Mouse (Mus musculus): Measurements from ENCODE around the gene Bco2. TPM values are rescaled to one million over a fixed set of nuclear protein-coding genes. Genes with fewer than 3 reads are reported as not detected.

Gene Bco2
- polyA plus RNA-seq, 1 experiment: 0.70 TPM

- 34% methylated on average over 7 of the region's 7 CpGs for WGBS
- Histone ChIP-seq H3K4me1 (ENCODE audit: control insufficient read depth, insufficient read depth, low read length) (no peaks in the 10 kb centered on the region), H3K4me3 (replicated peaks; ENCODE audit: extremely low read depth, low read depth, low read length) (no peak overlapping the region)
- DNase-seq: no peak
- no peak for TF ChIP-seq CTCF (IDR thresholded peaks at IDR 0.05; ENCODE audit: insufficient read depth, low read length)
- no peak for TF ChIP-seq POLR2A (IDR thresholded peaks at IDR 0.05; ENCODE audit: borderline replicate concordance, extremely low read depth, low read depth, low read length)
Observed at GRCm38 (mm10) chr9:50540170-50540569, 14.8 kb downstream of the Bco2 start.

DNA sequence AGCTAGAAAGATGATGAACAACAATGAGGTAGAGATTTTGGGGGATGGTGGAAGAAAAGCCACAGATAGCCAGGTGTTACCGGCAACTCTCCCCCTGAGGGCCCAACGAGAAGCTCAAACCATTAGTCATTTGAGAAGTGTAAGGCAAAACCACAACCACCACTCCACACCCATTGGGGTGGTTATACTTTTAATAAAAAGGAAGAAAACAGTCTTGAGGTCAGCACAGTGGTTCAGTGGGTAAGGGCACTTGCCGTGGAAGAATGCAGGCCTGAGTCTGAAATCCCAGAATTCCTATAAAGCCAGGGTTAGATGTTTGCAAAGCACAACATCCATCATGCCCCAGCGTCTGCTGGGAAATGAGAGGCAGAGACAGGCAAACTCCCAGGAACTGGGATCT, 17.7 kb downstream of the Bco2 start:
- Histone ChIP-seq H3K4me3 (replicated peaks; ENCODE audit: extremely low read depth, low read depth, low read length) (no peak overlapping the region), H3K4me1 (ENCODE audit: control insufficient read depth, insufficient read depth, low read length) (no peaks in the 10 kb centered on the region)
- no peak for DNase-seq
- WGBS: 66% methylated on average over 4 of the region's 4 CpGs
- no peak for TF ChIP-seq POLR2A (IDR thresholded peaks at IDR 0.05; ENCODE audit: borderline replicate concordance, extremely low read depth, low read depth, low read length)
- TF ChIP-seq CTCF (IDR thresholded peaks at IDR 0.05; ENCODE audit: insufficient read depth, low read length): no peak

GRCm38 (mm10) chr9:50536603-50537135, 18.3 kb downstream of the Bco2 start:
- WGBS: 54% methylated on average over 7 of the region's 7 CpGs
- no peak for DNase-seq
- no peak for TF ChIP-seq POLR2A (IDR thresholded peaks at IDR 0.05; ENCODE audit: borderline replicate concordance, extremely low read depth, low read depth, low read length)

DNA sequence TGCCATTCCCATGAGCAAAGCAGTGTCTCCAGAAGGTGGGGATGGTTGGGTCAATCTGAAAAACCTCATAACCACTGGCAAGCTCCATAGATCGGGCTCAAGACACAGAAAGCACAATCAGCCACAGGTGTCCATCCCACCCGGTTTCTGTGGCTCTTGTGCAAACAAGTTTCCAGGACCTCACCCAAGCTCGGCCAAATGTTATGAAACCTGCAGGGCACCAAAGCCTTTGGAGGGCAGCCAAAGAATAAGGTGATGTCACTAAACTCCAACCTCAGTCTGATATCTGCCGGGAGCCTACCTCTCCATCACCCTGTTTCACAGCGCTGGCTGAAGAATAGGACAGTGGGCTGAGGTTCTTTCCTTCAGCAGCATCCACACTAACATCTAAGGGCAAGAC, 19.1 kb downstream of the Bco2 start:
- Histone ChIP-seq H3K4me3 (replicated peaks; ENCODE audit: extremely low read depth, low read depth, low read length) (no peak overlapping the region), H3K4me1 (ENCODE audit: control insufficient read depth, insufficient read depth, low read length) (no peaks in the 10 kb centered on the region)
- 55% methylated on average over 5 of the region's 5 CpGs for WGBS
- no peak for TF ChIP-seq POLR2A (IDR thresholded peaks at IDR 0.05; ENCODE audit: borderline replicate concordance, extremely low read depth, low read depth, low read length)
- TF ChIP-seq CTCF (IDR thresholded peaks at IDR 0.05; ENCODE audit: insufficient read depth, low read length): no peak
- DNase-seq: no peak

More at GRCm38 (mm10) chr9:50536603-50537135, 18.3 kb downstream of the Bco2 start:
- no peak overlapping the region for H3K4me3 ChIP-seq (replicated peaks; ENCODE audit: extremely low read depth, low read depth, low read length)
- no peaks in the 10 kb centered on the region for H3K4me1 ChIP-seq (ENCODE audit: control insufficient read depth, insufficient read depth, low read length)

- no peaks in the 10 kb centered on the region for H3K4me1 ChIP-seq (ENCODE audit: control insufficient read depth, insufficient read depth, low read length)
- WGBS: 71% methylated on average over 3 of the region's 3 CpGs
- TF ChIP-seq CTCF (IDR thresholded peaks at IDR 0.05; ENCODE audit: insufficient read depth, low read length) (no peak), POLR2A (IDR thresholded peaks at IDR 0.05; ENCODE audit: borderline replicate concordance, extremely low read depth, low read depth, low read length) (no peak)
- no peak overlapping the region for H3K4me3 ChIP-seq (replicated peaks; ENCODE audit: extremely low read depth, low read depth, low read length)
- no peak for DNase-seq
Observed at GRCm38 (mm10) chr9:50533791-50534190, 21.2 kb downstream of the Bco2 start.

DNA sequence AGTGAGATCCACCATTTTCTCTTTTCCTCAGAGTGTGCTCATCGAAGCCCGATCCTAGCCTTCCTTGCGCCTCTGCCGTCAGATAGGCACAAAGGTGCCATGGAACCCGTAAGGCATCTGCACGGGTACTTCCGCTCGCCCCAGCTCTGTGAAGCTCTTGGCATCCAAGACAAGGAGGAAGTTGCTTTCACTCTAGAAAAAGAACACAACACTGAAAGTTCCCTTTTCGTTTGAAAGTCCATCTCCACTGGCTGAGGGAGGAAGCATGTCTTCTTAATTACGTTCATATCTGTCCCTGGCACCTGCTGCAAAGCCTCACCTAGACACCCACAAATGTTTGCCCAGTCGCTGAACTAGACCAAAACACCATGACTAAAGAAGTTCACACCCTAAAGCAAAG, 21.7 kb downstream of the Bco2 start:
- Histone ChIP-seq H3K4me1 (ENCODE audit: control insufficient read depth, insufficient read depth, low read length) (no peaks in the 10 kb centered on the region), H3K4me3 (replicated peaks; ENCODE audit: extremely low read depth, low read depth, low read length) (no peak overlapping the region)
- TF ChIP-seq CTCF (IDR thresholded peaks at IDR 0.05; ENCODE audit: insufficient read depth, low read length) (no peak), POLR2A (IDR thresholded peaks at IDR 0.05; ENCODE audit: borderline replicate concordance, extremely low read depth, low read depth, low read length) (no peak)
- no peak for DNase-seq
- 63% methylated on average over 11 of the region's 11 CpGs for WGBS

DNA sequence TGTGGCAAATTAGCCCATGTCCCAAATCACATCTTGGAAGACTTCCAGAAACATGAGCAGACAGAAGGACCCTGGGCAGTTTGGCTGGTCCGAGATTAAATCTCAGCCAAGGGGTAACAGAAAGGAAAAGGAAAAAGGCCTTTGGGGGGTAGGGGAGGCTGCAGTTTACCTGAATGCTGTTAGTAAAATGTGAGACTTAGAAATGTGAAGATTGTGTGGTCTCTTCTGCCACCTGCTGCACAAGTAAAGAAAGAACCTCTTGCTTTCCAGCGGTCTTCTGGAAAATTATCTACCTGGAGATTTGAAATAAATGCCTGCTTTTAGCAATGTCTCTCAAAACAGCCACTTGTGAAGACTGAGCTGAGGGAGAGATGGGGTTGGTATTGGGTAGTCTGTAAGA, 24.1 kb downstream of the Bco2 start:
- H3K4me1 ChIP-seq (ENCODE audit: control insufficient read depth, insufficient read depth, low read length): peaks cover 4% of the 10 kb centered on the region; the same call in 1 of the 2 replicates
- WGBS: 16% methylated on average over 2 of the region's 2 CpGs
- H3K4me3 ChIP-seq (replicated peaks; ENCODE audit: extremely low read depth, low read depth, low read length): no peak overlapping the region
- no peak for TF ChIP-seq CTCF (IDR thresholded peaks at IDR 0.05; ENCODE audit: insufficient read depth, low read length)
- TF ChIP-seq POLR2A (IDR thresholded peaks at IDR 0.05; ENCODE audit: borderline replicate concordance, extremely low read depth, low read depth, low read length): no peak
- no peak for DNase-seq

DNA sequence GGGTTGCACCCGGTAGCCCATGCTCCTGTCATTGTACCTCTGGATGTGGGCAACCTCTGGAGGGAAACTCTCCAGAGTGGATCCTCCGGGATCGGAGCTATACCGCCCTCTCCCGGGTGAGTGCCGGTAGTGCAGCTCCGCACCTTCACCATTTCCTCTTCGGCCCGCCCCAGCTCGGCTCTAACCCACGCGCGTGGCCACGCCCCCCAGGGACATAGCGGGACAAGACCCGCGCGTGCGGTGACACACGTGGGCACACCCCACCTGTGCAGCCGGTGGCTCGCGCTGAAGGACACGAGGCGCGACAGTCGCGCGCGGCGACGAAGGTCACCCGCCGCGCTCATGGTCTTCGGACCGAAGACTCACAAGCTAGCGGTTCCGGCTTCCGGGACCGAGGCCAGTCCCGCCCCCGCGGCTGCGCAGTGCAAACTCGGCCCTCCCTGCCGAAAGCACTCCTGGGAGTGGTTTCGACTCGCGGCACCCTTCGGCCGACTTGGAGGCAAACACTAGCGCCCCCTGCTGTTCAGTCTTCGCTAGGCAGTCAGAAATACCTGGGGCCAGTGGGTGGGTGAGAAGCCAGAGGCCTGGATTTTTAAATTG, 26.6 kb downstream of the Bco2 start, which contains the start of gene Pts:
Pts (minus strand) TSS at position 432 of the 600 bp plus-strand sequence.
- TF ChIP-seq CTCF (IDR thresholded peaks at IDR 0.05; ENCODE audit: insufficient read depth, low read length): peak; percentile 85
- peak; percentile 96 for TF ChIP-seq POLR2A (IDR thresholded peaks at IDR 0.05; ENCODE audit: borderline replicate concordance, extremely low read depth, low read depth, low read length)
- Histone ChIP-seq H3K4me3 (replicated peaks; ENCODE audit: extremely low read depth, low read depth, low read length) (peak within 1 kb of the TSS; percentile 99), H3K4me1 (ENCODE audit: control insufficient read depth, insufficient read depth, low read length) (peaks cover 4% of the 10 kb centered on the region; the same call in 1 of the 2 replicates)
- WGBS: under 1% methylated on average over 54 of the region's 54 CpGs
- peak; percentile 98 for DNase-seq

DNA sequence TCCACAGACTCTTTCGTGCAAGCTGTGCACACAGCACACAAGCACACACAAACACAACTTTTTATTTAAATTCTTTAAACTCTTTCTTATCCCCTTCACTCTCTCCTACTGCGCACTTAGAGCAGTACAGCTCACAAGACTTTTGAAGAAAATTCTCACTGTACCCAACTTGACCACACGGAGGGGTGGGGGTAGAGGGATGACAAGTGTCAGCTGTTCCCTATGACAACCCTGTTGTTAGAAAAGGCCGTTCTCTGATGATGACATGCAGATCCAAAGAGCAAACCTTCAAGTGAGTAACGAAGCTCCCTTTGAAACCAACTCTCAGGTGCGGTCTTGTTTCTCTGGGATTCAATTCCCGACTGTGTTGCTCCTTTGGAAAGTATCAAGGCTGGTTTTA, 27.1 kb downstream of the Bco2 start:
- no peak for DNase-seq
- Histone ChIP-seq H3K4me1 (ENCODE audit: control insufficient read depth, insufficient read depth, low read length) (peaks cover 4% of the 10 kb centered on the region; the same call in 1 of the 2 replicates), H3K4me3 (replicated peaks; ENCODE audit: extremely low read depth, low read depth, low read length) (peak overlapping the region; percentile 99)
- 27% methylated on average over 7 of the region's 7 CpGs for WGBS
- TF ChIP-seq CTCF (IDR thresholded peaks at IDR 0.05; ENCODE audit: insufficient read depth, low read length) (no peak), POLR2A (IDR thresholded peaks at IDR 0.05; ENCODE audit: borderline replicate concordance, extremely low read depth, low read depth, low read length) (no peak)

GRCm38 (mm10) chr9:50525585-50525984, 29.4 kb downstream of the Bco2 start:
- DNase-seq: no peak
- Histone ChIP-seq H3K4me1 (ENCODE audit: control insufficient read depth, insufficient read depth, low read length) (peaks cover 4% of the 10 kb centered on the region; the same call in 1 of the 2 replicates), H3K4me3 (replicated peaks; ENCODE audit: extremely low read depth, low read depth, low read length) (no peak overlapping the region)
- 81% methylated on average over 5 of the region's 5 CpGs for WGBS
- TF ChIP-seq CTCF (IDR thresholded peaks at IDR 0.05; ENCODE audit: insufficient read depth, low read length) (no peak), POLR2A (IDR thresholded peaks at IDR 0.05; ENCODE audit: borderline replicate concordance, extremely low read depth, low read depth, low read length) (no peak)
